Mouse (Mus musculus) spleen, postnatal 4 days (tissue): ENCODE results near the gene Acss1.

Experiments used
- DNase-seq, 2 experiments: peaks; one replicate each; pipeline ENCODE4 v3.0.0; 2022; ENCODE audit warnings: low spot score in 2 of 2

The Acss1 gene

GRCm38 (mm10) chr2:150572463-150572862, 95.8 kb downstream of the Acss1 start:
- no peak for DNase-seq

GRCm38 (mm10) chr2:150570761-150571160, 97.5 kb downstream of the Acss1 start:
- peak in 1 of 2 experiments; percentile 48 for DNase-seq

- DNase-seq, result no peak
Observed at GRCm38 (mm10) chr2:150569847-150570590, 98.3 kb downstream of the Acss1 start, which contains the start of gene Cst7. Gene Cst7 (plus strand): TSS chr2:150570415.
